Mouse (Mus musculus) ES-E14 (cell line): Measurements from ENCODE around the gene Nos1ap.

Experiments
- HCFC1 ChIP-seq: IDR thresholded peaks from 2 replicates; pipeline ENCODE4 v1.6.1; 2012; ENCODE audit warnings: low read length, inconsistent platforms, borderline replicate concordance; ENCODE audit not compliant: insufficient read depth
- MAFK ChIP-seq: IDR thresholded peaks from 2 replicates; pipeline ENCODE4 v1.6.1; 2014; ENCODE audit warnings: mild to moderate bottlenecking, low read depth, low read length, inconsistent platforms; ENCODE audit not compliant: insufficient read depth
- ZNF384 ChIP-seq: IDR thresholded peaks from 2 replicates; pipeline ENCODE4 v1.6.1; 2012; ENCODE audit warnings: low read depth, low read length, inconsistent platforms

GRCm38 (mm10) chr1:170325277-170325676 is 264.4 kb downstream of the Nos1ap start:
- TF ChIP-seq ZNF384 (no peak), MAFK (no peak), HCFC1 (no peak)
